Mouse (Mus musculus) ES-E14 (cell line): ENCODE data around the gene Ntm.

ENCODE experiments used
- CHD2 ChIP-seq: IDR thresholded peaks from 2 replicates; pipeline ENCODE4 v1.6.1; 2014; ENCODE audit warnings: mild to moderate bottlenecking, low read depth, low read length, inconsistent platforms
- HCFC1 ChIP-seq: IDR thresholded peaks from 2 replicates; pipeline ENCODE4 v1.6.1; 2012; ENCODE audit warnings: low read length, inconsistent platforms, borderline replicate concordance; ENCODE audit not compliant: insufficient read depth
- ZC3H11A ChIP-seq: IDR thresholded peaks from 2 replicates; pipeline ENCODE4 v1.6.1; 2012; ENCODE audit warnings: low read depth, mild to moderate bottlenecking, inconsistent platforms, low read length, borderline replicate concordance

GRCm38 (mm10) chr9:29407954-29408353 is 555.0 kb downstream of the Ntm start:
- TF ChIP-seq ZC3H11A (no peak; the same call in 1 of the 2 replicates), HCFC1 (no peak), CHD2 (no peak)
